Mouse (Mus musculus) heart, embryonic 10.5 days (tissue): ENCODE data around the gene Ttll11. TPM values are rescaled to one million over a fixed set of nuclear protein-coding genes. Genes with fewer than 3 reads are reported as not detected.

Source experiments
- DNase-seq: peaks from one replicate; pipeline ENCODE4 v3.0.0-alpha.2; 2017; ENCODE audit warnings: low spot score
- H3K27ac ChIP-seq: fragments of 300-500 bp; sonication (generic); 2 replicates; pipeline ENCODE4 v1.5.1; 2016; ENCODE audit warnings: mild to moderate bottlenecking
- H3K27me3 ChIP-seq: fragments of 300-500 bp; sonication (generic); 2 replicates; pipeline ENCODE4 v1.6.1; 2016; ENCODE audit warnings: mild to moderate bottlenecking; ENCODE audit not compliant: poor library complexity, insufficient read depth, severe bottlenecking
- H3K36me3 ChIP-seq: fragments of 300-500 bp; sonication (generic); 2 replicates; pipeline ENCODE4 v1.6.1; 2016; ENCODE audit warnings: mild to moderate bottlenecking, moderate library complexity
- H3K4me1 ChIP-seq: fragments of 300-500 bp; sonication (generic); 2 replicates; pipeline ENCODE4 v1.6.1; 2016; ENCODE audit warnings: mild to moderate bottlenecking
- H3K4me3 ChIP-seq: fragments of 300-500 bp; sonication (generic); 2 replicates; pipeline ENCODE4 v1.5.1; 2016; ENCODE audit warnings: mild to moderate bottlenecking, moderate library complexity
- H3K9me3 ChIP-seq: fragments of 300-500 bp; sonication (generic); 2 replicates; pipeline ENCODE4 v1.6.1; 2016; ENCODE audit warnings: mild to moderate bottlenecking, moderate library complexity
- WGBS: fragments of 180-500 bp; shearing (Covaris S2); methylation state at CpG from one replicate; pipeline ENCODE4 v1.1.7; 2016; 5-methylcytosine and 5-hydroxymethylcytosine counted together
- polyA plus RNA-seq: library from polyadenylated mRNA; unstranded; fragments of >200 nt; fragmentation: Nextera tagmentation; extraction: Ambion mirVana; gene quantifications from 2 replicates; pipeline ENCODE4 v1.2.1, GENCODE M21; 2016

Gene Ttll11
- polyA plus RNA-seq, 1 experiment from 2014 or later = 0.85 TPM

DNA sequence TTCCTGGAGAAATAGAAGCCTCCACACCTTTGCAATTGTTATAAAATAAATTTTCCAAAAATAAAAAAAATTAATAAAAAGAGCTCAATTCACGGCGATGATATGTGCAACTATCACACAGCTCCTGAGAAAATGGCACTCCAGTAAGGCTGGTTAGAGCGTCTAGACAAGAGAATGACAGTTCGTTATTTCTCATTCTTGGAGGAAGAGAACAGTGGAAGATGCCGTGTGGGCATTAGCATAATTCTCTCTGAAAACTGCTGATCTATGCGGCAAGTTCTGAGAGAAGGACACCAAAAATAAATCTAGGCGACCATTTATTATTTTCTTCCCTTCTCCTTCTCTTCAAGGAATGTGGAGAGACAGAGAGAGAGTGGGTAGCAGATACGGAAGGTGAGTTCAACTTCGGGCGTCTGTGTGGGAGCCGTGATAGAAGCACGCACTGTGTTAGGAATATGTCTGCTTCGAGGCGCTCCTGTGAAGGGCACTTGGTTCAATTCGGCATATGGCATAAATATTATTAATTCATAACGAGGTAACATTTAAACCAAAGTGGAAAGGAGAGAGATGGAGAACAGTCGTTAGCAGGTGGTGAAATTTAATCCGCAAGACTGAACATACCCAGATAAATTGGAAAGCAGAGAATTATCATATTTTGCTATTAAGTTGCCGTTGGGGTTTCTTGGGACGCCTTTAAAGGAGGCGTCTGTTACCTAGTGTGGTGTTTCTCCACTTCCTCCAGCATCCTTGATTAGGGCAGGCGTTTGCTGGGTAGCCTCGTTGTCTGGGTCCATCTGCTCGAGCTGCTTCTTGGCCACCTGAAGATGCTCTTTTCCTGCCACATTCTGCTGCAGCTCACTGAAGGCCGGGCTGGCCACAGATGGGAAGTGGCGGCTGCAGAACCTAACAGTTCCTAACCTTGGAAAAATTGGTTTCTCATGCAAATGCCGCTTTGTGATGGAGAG is 190.1 kb downstream of the Ttll11 start:
- 86% methylated on average over 27 of the region's 27 CpGs for WGBS

DNA sequence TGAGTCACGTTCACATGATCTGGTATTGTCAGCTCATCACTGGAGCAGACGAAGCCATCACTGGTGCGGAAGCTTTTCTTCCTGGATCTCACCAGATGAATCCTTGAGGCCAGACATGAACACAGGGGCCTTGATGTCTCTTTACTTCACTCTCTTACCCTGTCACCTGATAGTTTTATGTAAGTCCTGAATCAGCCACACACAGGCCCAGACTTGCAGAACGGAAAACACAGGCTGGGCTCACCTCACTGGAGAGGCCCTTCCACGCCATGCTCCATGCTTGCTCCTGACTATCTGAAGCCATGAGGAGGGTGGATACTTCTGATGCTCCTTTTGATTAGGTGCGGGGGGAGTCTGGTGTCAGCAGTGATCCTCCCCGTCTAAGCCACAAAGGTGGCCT is 193.8 kb downstream of the Ttll11 start:
- no peaks in the 10 kb centered on the region for H3K9me3 ChIP-seq
- H3K36me3 ChIP-seq = no peaks in the 10 kb centered on the region
- DNase-seq = no peak
- H3K27me3 ChIP-seq = peaks cover 20% of the 10 kb centered on the region; the same call in 1 of the 2 replicates
- H3K4me3 ChIP-seq = no peak overlapping the region
- peaks cover 17% of the 10 kb centered on the region for H3K4me1 ChIP-seq
- WGBS = 79% methylated on average over 7 of the region's 7 CpGs
- H3K27ac ChIP-seq = no peak overlapping the region

More for the DNA sequence above, 190.1 kb downstream of the Ttll11 start:
- DNase-seq = no peak
- H3K27me3 ChIP-seq = 0 out of 2 replicates have a peak, but pooled peaks cover 13% of the 10 kb centered on the region
- no peaks in the 10 kb centered on the region for H3K36me3 ChIP-seq
- H3K9me3 ChIP-seq = no peaks in the 10 kb centered on the region
- no peaks in the 10 kb centered on the region for H3K4me1 ChIP-seq
- H3K27ac ChIP-seq = no peak overlapping the region
- H3K4me3 ChIP-seq = no peak overlapping the region

DNA sequence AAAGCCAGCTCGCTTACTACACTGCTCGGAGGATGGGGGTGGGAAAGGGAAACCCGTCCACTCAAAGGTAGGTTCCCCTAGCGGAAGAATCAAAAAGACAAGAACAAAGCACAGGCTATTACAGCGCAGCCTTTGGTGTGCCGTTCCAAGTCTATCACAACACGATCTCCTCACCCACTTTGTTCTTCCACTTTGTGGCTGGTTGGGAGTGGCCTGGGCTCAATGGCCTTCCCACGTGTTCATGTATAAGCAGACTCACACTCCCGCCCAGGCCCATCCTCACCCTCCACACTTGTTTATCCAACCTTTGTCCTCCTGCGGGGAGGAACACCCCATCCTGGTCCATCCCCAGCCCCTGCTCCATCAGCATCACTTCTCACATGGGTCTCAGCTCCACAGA is 196.3 kb downstream of the Ttll11 start:
- Histone ChIP-seq H3K4me3 (no peak overlapping the region), H3K27ac (no peak overlapping the region), H3K4me1 (peaks cover 23% of the 10 kb centered on the region), H3K36me3 (no peaks in the 10 kb centered on the region), H3K9me3 (no peaks in the 10 kb centered on the region), H3K27me3 (peaks cover 17% of the 10 kb centered on the region; the same call in 1 of the 2 replicates)
- no peak for DNase-seq
- 42% methylated on average over 10 of the region's 10 CpGs for WGBS

DNA sequence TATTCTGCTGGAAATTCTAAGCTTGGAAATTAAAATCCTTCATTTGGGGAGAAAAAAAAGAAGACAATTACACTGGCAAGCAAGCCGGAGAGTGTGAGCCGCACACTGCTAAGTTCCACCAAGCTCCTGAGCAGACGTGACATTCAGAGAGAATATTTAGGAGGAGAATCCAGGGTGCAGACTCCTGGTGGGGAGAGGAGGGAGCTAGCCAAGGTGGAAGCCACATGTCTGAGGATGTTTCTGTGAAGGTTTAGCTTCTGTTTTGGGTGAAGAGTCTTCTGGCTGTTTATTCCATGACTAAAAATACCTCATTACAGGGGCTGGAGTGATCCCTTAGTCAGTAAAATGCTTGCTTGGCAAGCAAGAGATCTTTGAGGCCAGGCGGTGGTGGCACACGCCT is 200.4 kb downstream of the Ttll11 start:
- Histone ChIP-seq H3K27me3 (peaks cover 17% of the 10 kb centered on the region; the same call in 1 of the 2 replicates), H3K36me3 (no peaks in the 10 kb centered on the region), H3K4me1 (peaks cover 55% of the 10 kb centered on the region), H3K27ac (no peak overlapping the region), H3K9me3 (no peaks in the 10 kb centered on the region), H3K4me3 (no peak overlapping the region)
- 79% methylated on average over 5 of the region's 5 CpGs for WGBS
- DNase-seq = no peak

DNA sequence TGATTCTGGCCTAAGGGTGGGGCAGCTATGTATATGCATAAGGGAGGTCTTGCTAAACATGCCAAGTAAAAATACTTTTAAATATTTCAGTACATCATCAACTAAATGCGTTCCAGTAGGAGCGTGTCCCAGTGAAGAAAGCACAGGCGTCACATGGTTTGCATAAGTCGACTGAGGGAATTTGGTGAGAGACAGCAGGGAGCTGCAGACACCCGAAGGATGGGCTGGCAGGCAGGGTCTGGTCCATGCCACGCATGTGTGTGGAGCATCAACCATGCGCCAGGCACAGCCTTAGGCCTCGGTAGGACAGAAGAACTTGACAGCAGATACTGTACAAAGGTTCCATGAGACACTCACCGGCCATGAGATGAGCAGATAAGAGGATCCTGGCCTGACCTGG is 202.8 kb downstream of the Ttll11 start:
- no peak for DNase-seq
- Histone ChIP-seq H3K9me3 (no peaks in the 10 kb centered on the region), H3K27ac (peak overlapping the region; percentile 52; the same call in 1 of the 2 replicates), H3K4me1 (peaks cover 40% of the 10 kb centered on the region), H3K27me3 (0 out of 2 replicates have a peak, but pooled peaks cover 8% of the 10 kb centered on the region), H3K36me3 (no peaks in the 10 kb centered on the region), H3K4me3 (no peak overlapping the region)
- 74% methylated on average over 9 of the region's 9 CpGs for WGBS

DNA sequence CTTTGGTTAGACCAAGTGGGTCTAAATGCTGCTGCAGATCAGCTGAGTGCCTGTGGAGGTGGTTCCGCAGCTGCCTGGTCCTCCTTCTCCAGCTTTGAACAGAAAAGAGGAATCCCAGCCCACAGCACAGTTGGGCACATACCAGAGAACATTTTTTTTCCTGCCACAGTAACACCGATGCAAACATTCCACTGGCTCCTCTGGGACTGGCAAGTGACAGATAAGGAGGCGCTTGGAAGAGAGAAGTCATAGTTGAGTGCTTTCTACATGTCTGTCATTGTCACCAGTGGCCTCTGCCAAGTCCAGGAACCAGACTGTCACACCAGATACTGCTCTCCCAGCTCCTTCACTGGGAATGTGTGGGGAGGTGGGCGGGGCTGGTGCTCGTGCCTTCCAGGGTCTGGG is 204.1 kb downstream of the Ttll11 start:
- 8% methylated on average over 5 of the region's 5 CpGs for whole genome bisulfite sequencing
- H3K27ac ChIP-seq = peak overlapping the region; percentile 60
- DNase-seq = peak; percentile 82

DNA sequence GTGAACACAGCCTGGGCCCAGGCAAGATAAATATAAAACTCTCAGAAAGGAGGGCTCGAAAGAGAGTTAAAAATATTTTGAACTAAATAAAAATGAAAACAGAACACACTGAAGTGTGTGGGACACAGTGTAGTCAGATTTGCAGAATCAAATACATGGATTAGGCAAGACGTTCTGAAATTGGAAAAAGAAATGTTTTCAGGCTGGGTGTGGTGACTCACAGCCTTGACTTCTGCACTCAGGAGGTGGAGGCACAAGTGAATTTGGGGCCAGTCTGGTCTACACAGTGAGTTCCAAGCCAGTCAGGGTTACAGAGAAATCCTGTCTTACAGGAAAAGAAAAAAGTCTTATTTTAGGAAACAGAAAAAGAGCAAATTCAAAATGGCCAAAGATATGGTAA is 209.2 kb downstream of the Ttll11 start:
- Histone ChIP-seq H3K4me1 (peaks cover 44% of the 10 kb centered on the region), H3K27me3 (0 out of 2 replicates have a peak, but pooled peaks cover 5% of the 10 kb centered on the region), H3K36me3 (no peaks in the 10 kb centered on the region), H3K27ac (no peak overlapping the region), H3K9me3 (no peaks in the 10 kb centered on the region), H3K4me3 (no peak overlapping the region)
- DNase-seq = no peak
- 75% methylated on average over 2 of the region's 2 CpGs for WGBS

More for the DNA sequence above, 204.1 kb downstream of the Ttll11 start:
- H3K9me3 ChIP-seq = no peaks in the 10 kb centered on the region
- 0 out of 2 replicates have a peak overlapping the region, but pooled peaks have one; percentile 12 for H3K4me3 ChIP-seq
- peaks cover 40% of the 10 kb centered on the region for H3K4me1 ChIP-seq
- H3K27me3 ChIP-seq = 0 out of 2 replicates have a peak, but pooled peaks cover 5% of the 10 kb centered on the region
- no peaks in the 10 kb centered on the region for H3K36me3 ChIP-seq

DNA sequence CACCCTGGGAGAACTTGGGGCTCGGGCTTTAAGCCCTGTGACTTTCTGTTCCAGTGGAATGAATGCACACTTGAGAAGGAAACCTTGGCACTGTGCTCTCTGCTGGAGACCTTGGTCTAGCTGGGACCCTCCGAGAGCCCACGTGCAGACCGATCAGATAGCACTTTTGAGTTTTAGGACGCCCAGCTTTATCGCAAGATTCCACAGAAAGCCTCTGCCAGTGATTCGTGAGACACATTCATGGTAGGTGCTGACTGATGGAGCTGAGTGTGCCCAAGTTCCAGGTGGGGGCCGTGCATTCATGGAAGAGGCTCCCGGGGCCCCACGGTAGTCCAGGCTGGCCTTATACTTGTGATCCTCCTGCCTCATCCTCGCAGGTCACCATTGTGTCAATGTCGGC is 210.3 kb downstream of the Ttll11 start:
- no peaks in the 10 kb centered on the region for H3K36me3 ChIP-seq
- H3K27me3 ChIP-seq = 0 out of 2 replicates have a peak, but pooled peaks cover 5% of the 10 kb centered on the region
- DNase-seq = no peak
- H3K9me3 ChIP-seq = no peaks in the 10 kb centered on the region
- no peak overlapping the region for H3K4me3 ChIP-seq
- H3K4me1 ChIP-seq = peaks cover 39% of the 10 kb centered on the region
- WGBS = 61% methylated on average over 12 of the region's 12 CpGs
- H3K27ac ChIP-seq = peak overlapping the region; percentile 74; the same call in 1 of the 2 replicates

DNA sequence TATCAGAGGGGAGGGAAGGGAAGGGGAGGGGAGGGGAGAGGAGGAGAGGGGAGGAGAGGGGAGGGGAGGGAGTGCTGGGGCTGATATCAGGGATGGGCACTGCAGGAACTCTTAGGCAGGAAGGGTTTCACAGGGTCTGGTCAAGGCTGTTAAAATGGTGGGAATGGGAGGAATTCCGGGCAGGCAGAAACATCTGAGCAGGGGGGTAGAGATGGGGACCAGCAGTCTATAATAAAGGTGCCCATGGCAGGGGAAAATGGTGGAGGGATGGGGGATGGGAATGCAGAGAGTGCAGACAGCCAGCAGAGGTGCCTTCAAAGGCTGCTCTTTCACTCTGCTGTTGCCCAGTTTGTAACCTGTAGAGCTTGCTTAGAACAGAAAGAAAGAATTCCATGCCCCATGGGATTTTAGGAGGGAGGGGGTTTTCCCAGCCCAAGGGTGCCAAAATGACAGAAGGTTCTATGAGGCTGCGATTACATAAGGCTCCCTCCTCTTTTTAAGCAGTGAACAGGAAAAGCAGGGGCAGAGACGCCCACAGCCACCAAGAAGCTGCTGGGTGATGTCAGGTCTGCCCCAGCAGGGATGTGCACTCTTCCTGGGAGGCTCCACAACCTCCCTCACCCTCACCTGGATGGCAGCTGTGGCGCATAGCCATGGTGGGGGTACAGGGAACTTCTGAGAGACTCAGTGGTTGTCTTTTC is 211.0 kb downstream of the Ttll11 start:
- Histone ChIP-seq H3K27me3 (0 out of 2 replicates have a peak, but pooled peaks cover 5% of the 10 kb centered on the region), H3K36me3 (no peaks in the 10 kb centered on the region), H3K4me3 (no peak overlapping the region), H3K9me3 (no peaks in the 10 kb centered on the region), H3K27ac (peak overlapping the region; percentile 74), H3K4me1 (peaks cover 44% of the 10 kb centered on the region)
- WGBS = 26% methylated on average over 4 of the region's 4 CpGs
- no peak for DNase-seq

DNA sequence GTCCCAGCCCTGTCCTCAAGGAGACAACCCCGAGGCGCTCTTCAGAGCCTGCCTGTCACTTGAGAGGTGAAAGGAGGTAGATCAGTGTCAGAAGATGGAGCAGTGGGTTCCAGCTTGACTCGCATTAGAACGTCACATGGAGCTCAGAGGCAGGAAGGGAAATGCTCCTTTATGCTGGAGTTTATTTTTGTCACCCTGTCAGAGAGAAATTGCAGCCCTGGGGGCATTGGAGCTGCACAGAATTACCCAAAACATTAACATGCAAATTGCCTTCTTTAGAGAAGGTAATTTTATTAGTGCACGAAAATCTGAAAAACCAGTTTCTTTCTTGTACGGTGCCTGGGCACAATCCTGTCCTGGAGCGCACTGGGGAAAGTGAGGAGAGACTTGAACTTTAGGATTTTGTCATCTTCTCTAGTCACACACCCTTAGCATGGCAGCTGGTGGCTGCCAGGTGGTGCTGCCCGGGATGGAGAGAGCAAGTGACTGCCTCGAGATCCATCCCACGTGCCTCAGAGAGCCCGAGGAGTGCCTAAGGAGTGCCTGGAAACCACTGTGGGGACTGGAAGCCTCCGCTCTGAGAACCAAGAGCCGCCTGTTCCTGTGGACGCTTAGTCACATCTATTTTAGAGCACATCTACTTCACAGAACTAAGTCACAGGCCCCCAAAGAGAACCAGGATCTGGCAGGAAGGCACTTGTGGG is 211.7 kb downstream of the Ttll11 start:
- no peak for DNase-seq
- peaks cover 44% of the 10 kb centered on the region for H3K4me1 ChIP-seq
- H3K27me3 ChIP-seq = 0 out of 2 replicates have a peak, but pooled peaks cover 5% of the 10 kb centered on the region
- no peak overlapping the region for H3K4me3 ChIP-seq
- H3K27ac ChIP-seq = peak overlapping the region; percentile 36
- H3K9me3 ChIP-seq = no peaks in the 10 kb centered on the region
- 23% methylated on average over 14 of the region's 14 CpGs for WGBS
- no peaks in the 10 kb centered on the region for H3K36me3 ChIP-seq

DNA sequence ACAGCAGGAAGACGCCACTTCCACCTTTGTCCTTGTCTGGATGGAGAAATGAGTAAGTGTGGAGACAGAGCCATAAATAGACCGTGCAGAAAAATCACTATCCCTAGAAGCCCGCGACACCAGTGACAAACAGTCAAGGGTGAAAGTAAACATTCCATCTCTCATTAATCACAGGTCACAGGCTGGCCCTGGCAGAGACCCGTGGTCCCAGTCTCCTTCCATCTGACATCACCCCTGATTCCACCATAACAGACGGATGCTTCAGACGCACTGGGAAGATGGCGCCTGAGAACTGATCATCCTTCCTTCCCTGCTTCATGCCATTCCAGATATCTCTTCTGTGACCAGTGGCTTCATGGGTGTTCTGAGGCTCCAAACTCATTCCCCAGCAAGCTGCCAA is 215.4 kb downstream of the Ttll11 start:
- H3K4me3 ChIP-seq = no peak overlapping the region
- no peaks in the 10 kb centered on the region for H3K36me3 ChIP-seq
- H3K27ac ChIP-seq = no peak overlapping the region
- WGBS = 57% methylated on average over 8 of the region's 8 CpGs
- DNase-seq = no peak
- no peaks in the 10 kb centered on the region for H3K9me3 ChIP-seq
- 0 out of 2 replicates have a peak, but pooled peaks cover 5% of the 10 kb centered on the region for H3K27me3 ChIP-seq
- peaks cover 57% of the 10 kb centered on the region for H3K4me1 ChIP-seq

DNA sequence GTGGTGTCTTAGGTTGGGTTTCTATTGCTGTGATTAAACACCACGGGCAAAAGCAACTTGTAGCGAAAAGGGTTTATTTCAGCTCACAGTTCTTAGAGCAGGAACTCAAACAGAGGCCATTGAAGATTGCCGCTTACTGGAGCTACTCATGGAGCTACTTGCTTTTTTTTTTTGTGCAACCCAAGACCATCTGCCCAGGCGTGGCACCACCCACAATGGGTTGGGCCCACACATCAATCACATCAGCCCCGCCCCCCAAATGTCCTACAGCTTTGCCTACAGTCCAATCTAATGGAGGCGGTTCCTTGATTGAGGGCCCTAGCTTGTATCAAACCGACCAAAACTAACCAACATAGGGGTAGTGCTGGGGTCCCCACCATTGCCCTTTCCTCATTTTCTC is 215.9 kb downstream of the Ttll11 start:
- WGBS = 84% methylated on average over 7 of the region's 7 CpGs
- DNase-seq = no peak

More for the DNA sequence above, 215.9 kb downstream of the Ttll11 start:
- H3K27ac ChIP-seq = no peak overlapping the region
- no peaks in the 10 kb centered on the region for H3K36me3 ChIP-seq
- H3K9me3 ChIP-seq = no peaks in the 10 kb centered on the region
- H3K4me1 ChIP-seq = peaks cover 52% of the 10 kb centered on the region
- H3K4me3 ChIP-seq = no peak overlapping the region
- 0 out of 2 replicates have a peak, but pooled peaks cover 5% of the 10 kb centered on the region for H3K27me3 ChIP-seq
